ENCODE assay signal across 16 mouse cellular contexts in genomic region chr7:141078876-141079275, GRCm38 (mm10). TPM values are rescaled to one million over a fixed set of nuclear protein-coding genes. Genes with fewer than 3 reads are reported as not detected.
A peak's percentile ranks its signal among the peaks of the same experiment; 100 is the strongest.
DNase-seq lines count a peak whose midpoint lies in the region; ATAC-seq and TF ChIP-seq lines count a peak whose summit lies in the region.
"Had no signal": no experiment of that assay in that cellular context is flagged by ENCODE, and none has a peak within 500 bp of the region (broad histone marks: within the 10 kb centered on the region; RNA-seq: fewer than 3 reads in every experiment).

No protein-coding gene starts in this region.

- H3K4me2 ChIP-seq in intestine, embryonic 16.5 days (ENCODE audit: low read depth, low read length) = no peak overlapping the region; the same call in 1 of the 2 replicates
- H3K4me2 ChIP-seq in intestine, postnatal 0 days (replicated peaks; ENCODE audit: low read depth) = no peak overlapping the region
- H3K4me2 ChIP-seq in limb, embryonic 14.5 days (replicated peaks; ENCODE audit: low read depth, low read length, severe bottlenecking) = no peak overlapping the region
- H3K4me2 ChIP-seq: midbrain, embryonic 12.5 days had no signal

- no peak overlapping the region for H3K4me3 ChIP-seq in intestine, embryonic 16.5 days (ENCODE audit: low read length)
- no peak overlapping the region for H3K4me3 ChIP-seq in intestine, postnatal 0 days (ENCODE audit: low read depth, low read length)
- no peak overlapping the region for H3K4me3 ChIP-seq in limb, embryonic 14.5 days (replicated peaks; ENCODE audit: low read length)
- H3K4me3 ChIP-seq: midbrain, embryonic 12.5 days had no signal

- peaks cover 4% of the 10 kb centered on the region; the same call in 1 of the 2 replicates for H3K4me1 ChIP-seq in intestine, embryonic 16.5 days (ENCODE audit: control insufficient read depth, insufficient read depth, low read length)
- H3K4me1 ChIP-seq in intestine, postnatal 0 days (replicated peaks; ENCODE audit: control insufficient read depth, insufficient read depth, low read length) = no peaks in the 10 kb centered on the region
- no peaks in the 10 kb centered on the region for H3K4me1 ChIP-seq in limb, embryonic 14.5 days (ENCODE audit: control insufficient read depth, insufficient read depth, low read length)
- H3K4me1 ChIP-seq: midbrain, embryonic 12.5 days had no signal

- no peaks in the 10 kb centered on the region for H3K9me3 ChIP-seq in intestine, embryonic 16.5 days (ENCODE audit: control insufficient read depth, low read length)
- no peaks in the 10 kb centered on the region for H3K9me3 ChIP-seq in intestine, postnatal 0 days (ENCODE audit: control insufficient read depth)
- H3K9me3 ChIP-seq in limb, embryonic 14.5 days (ENCODE audit: control insufficient read depth, low read length) = no peaks in the 10 kb centered on the region
- H3K9me3 ChIP-seq: midbrain, embryonic 12.5 days had no signal

- WGBS in intestine, embryonic 16.5 days = 81% methylated on average over 4 of the region's 4 CpGs
- 71% methylated on average over 4 of the region's 4 CpGs for WGBS in intestine, postnatal 0 days
- WGBS in limb, embryonic 14.5 days = 72% methylated on average over 4 of the region's 4 CpGs

- TF ChIP-seq CTCF in intestine, postnatal 0 days (IDR thresholded peaks at IDR 0.05; ENCODE audit: low read depth) = no peak

- 0 out of 2 replicates have a peak, but pooled peaks have one; percentile 0 for ATAC-seq in intestine, embryonic 16.5 days
- ATAC-seq in intestine, postnatal 0 days = no peak
- ATAC-seq in limb, embryonic 14.5 days (ENCODE audit: low FRiP score, low read depth) = peak; percentile 31; the same call in 1 of the 2 replicates
- ATAC-seq: forebrain, embryonic 16.5 days had no signal

- H3K27me3 ChIP-seq in intestine, embryonic 16.5 days (replicated peaks; ENCODE audit: control insufficient read depth, insufficient read depth, low read length) = no peaks in the 10 kb centered on the region
- H3K27me3 ChIP-seq in intestine, postnatal 0 days (replicated peaks; ENCODE audit: control insufficient read depth, insufficient read depth, low read length) = no peaks in the 10 kb centered on the region
- no peaks in the 10 kb centered on the region for H3K27me3 ChIP-seq in limb, embryonic 14.5 days (ENCODE audit: control insufficient read depth, insufficient read depth, low read length)

- H3K27ac ChIP-seq in intestine, embryonic 16.5 days (ENCODE audit: low read length) = peak overlapping the region; percentile 75; the same call in 1 of the 2 replicates
- H3K27ac ChIP-seq in intestine, postnatal 0 days (ENCODE audit: low read depth, low read length) = no peak overlapping the region
- no peak overlapping the region for H3K27ac ChIP-seq in limb, embryonic 14.5 days (replicated peaks; ENCODE audit: low read depth, low read length)
- H3K27ac ChIP-seq: midbrain, embryonic 12.5 days had no signal

- H3K9ac ChIP-seq in intestine, embryonic 16.5 days (ENCODE audit: low read depth, low read length) = no peak overlapping the region
- no peak overlapping the region for H3K9ac ChIP-seq in intestine, postnatal 0 days (ENCODE audit: low read depth, low read length)
- no peak overlapping the region for H3K9ac ChIP-seq in limb, embryonic 14.5 days (ENCODE audit: low read depth, low read length, severe bottlenecking)
- H3K9ac ChIP-seq: midbrain, embryonic 12.5 days had no signal

- H3K36me3 ChIP-seq in intestine, embryonic 16.5 days (ENCODE audit: control insufficient read depth, insufficient read depth, low read length) = no peaks in the 10 kb centered on the region
- peaks cover 13% of the 10 kb centered on the region; the same call in 1 of the 2 replicates for H3K36me3 ChIP-seq in intestine, postnatal 0 days (ENCODE audit: control insufficient read depth, insufficient read depth)
- H3K36me3 ChIP-seq in limb, embryonic 14.5 days (ENCODE audit: control insufficient read depth, insufficient read depth, low read length) = no peaks in the 10 kb centered on the region
- H3K36me3 ChIP-seq: midbrain, embryonic 12.5 days had no signal

- DNase-seq in urinary bladder, postnatal 36 days (ENCODE audit: low spot score in 2 of 2) = peak; percentile 43 to 52
- no peak for DNase-seq in urinary bladder, adult 2 months (ENCODE audit: low spot score)
- DNase-seq in limb, embryonic 14.5 days (ENCODE audit: low spot score) = no peak
- DNase-seq in testis, postnatal 10 days (ENCODE audit: low spot score) = no peak
- no peak for DNase-seq in frontal cortex, adult 2 months (ENCODE audit: extremely low spot score in 1 of 2, low spot score in 1 of 2)
- DNase-seq in cerebellum, postnatal 4 days (ENCODE audit: low spot score in 2 of 2) = no peak
- DNase-seq: cerebellum, adult 9-10 months; heart, postnatal 4 days; left cerebral cortex, postnatal 4 days; right cerebral cortex, postnatal 14 days; thymus, postnatal 4 days had no signal

- TF ChIP-seq POLR2A in limb, embryonic 14.5 days (IDR thresholded peaks at IDR 0.05; ENCODE audit: borderline replicate concordance, extremely low read depth, insufficient read depth, insufficient read length) = no peak

RNA-seq across cellular contexts. Expression of gene Pkp3, which starts 0.9 kb away (rescaled TPM):
- polyA plus RNA-seq in intestine, embryonic 16.5 days (2015; fragmentation: Nextera tagmentation; extraction: Ambion mirVana) = 31.3 and 32.4 TPM in 2 replicates
- polyA plus RNA-seq in intestine, postnatal 0 days (2015; fragmentation: Nextera tagmentation; extraction: Ambion mirVana) = 35.3 and 38.6 TPM in 2 replicates
- 26.5 and 27.7 TPM in 2 replicates for polyA plus RNA-seq in urinary bladder, adult 2 months (2012; rRNA removed)
- 37.6 and 38.8 TPM in 2 replicates for polyA plus RNA-seq in limb, embryonic 14.5 days (2012; rRNA removed)
- 62.4 and 65.9 TPM in 2 replicates for polyA plus RNA-seq in limb, embryonic 14.5 days (2014; fragmentation: Nextera tagmentation; extraction: Ambion mirVana)
- polyA plus RNA-seq in frontal cortex, adult 2 months (2012; rRNA removed) = 0.11 and 0.22 TPM in 2 replicates
- polyA plus RNA-seq: forebrain, embryonic 16.5 days; neural tube, embryonic 14.5 days had no signal

RNA-seq across cellular contexts. Expression of gene B4galnt4, which starts 18.0 kb away (rescaled TPM):
- 7.2 and 7.3 TPM in 2 replicates for polyA plus RNA-seq in intestine, embryonic 16.5 days (2015; fragmentation: Nextera tagmentation; extraction: Ambion mirVana)
- 1.9 and 2.9 TPM in 2 replicates for polyA plus RNA-seq in intestine, postnatal 0 days (2015; fragmentation: Nextera tagmentation; extraction: Ambion mirVana)
- polyA plus RNA-seq in urinary bladder, adult 2 months (2012; rRNA removed) = 0.45 and 0.55 TPM in 2 replicates
- polyA plus RNA-seq in limb, embryonic 14.5 days (2012; rRNA removed) = 46.5 and 53.7 TPM in 2 replicates
- polyA plus RNA-seq in limb, embryonic 14.5 days (2014; fragmentation: Nextera tagmentation; extraction: Ambion mirVana) = 12.3 and 17.1 TPM in 2 replicates
- 99.1 and 103 TPM in 2 replicates for polyA plus RNA-seq in frontal cortex, adult 2 months (2012; rRNA removed)

RNA-seq across cellular contexts. Expression of gene Sigirr, which starts 21.5 kb away (rescaled TPM):
- polyA plus RNA-seq in intestine, embryonic 16.5 days (2015; fragmentation: Nextera tagmentation; extraction: Ambion mirVana) = 29.4 and 32.8 TPM in 2 replicates
- polyA plus RNA-seq in intestine, postnatal 0 days (2015; fragmentation: Nextera tagmentation; extraction: Ambion mirVana) = 42.1 and 43.2 TPM in 2 replicates
- 13.8 and 15.0 TPM in 2 replicates for polyA plus RNA-seq in urinary bladder, adult 2 months (2012; rRNA removed)
- 2.5 and 3.1 TPM in 2 replicates for polyA plus RNA-seq in limb, embryonic 14.5 days (2012; rRNA removed)
- 2.7 and 4.0 TPM in 2 replicates for polyA plus RNA-seq in limb, embryonic 14.5 days (2014; fragmentation: Nextera tagmentation; extraction: Ambion mirVana)
- polyA plus RNA-seq in frontal cortex, adult 2 months (2012; rRNA removed) = 3.7 and 4.0 TPM in 2 replicates

RNA-seq across cellular contexts. Expression of gene Ano9, which starts 38.7 kb away (rescaled TPM):
- 43.6 and 50.1 TPM in 2 replicates for polyA plus RNA-seq in intestine, embryonic 16.5 days (2015; fragmentation: Nextera tagmentation; extraction: Ambion mirVana)
- polyA plus RNA-seq in intestine, postnatal 0 days (2015; fragmentation: Nextera tagmentation; extraction: Ambion mirVana) = 46.8 and 50.1 TPM in 2 replicates
- polyA plus RNA-seq in urinary bladder, adult 2 months (2012; rRNA removed) = 7.5 and 13.7 TPM in 2 replicates
- 6.3 and 8.0 TPM in 2 replicates for polyA plus RNA-seq in limb, embryonic 14.5 days (2012; rRNA removed)
- 3.6 and 4.3 TPM in 2 replicates for polyA plus RNA-seq in limb, embryonic 14.5 days (2014; fragmentation: Nextera tagmentation; extraction: Ambion mirVana)
- polyA plus RNA-seq in frontal cortex, adult 2 months (2012; rRNA removed) = 0.08 and 0.10 TPM in 2 replicates
- polyA plus RNA-seq: midbrain, embryonic 12.5 days had no signal

RNA-seq across cellular contexts. Expression of gene Ptdss2, which starts 43.3 kb away (rescaled TPM):
- polyA plus RNA-seq in intestine, embryonic 16.5 days (2015; fragmentation: Nextera tagmentation; extraction: Ambion mirVana) = 59.0 and 60.3 TPM in 2 replicates
- 36.6 and 37.7 TPM in 2 replicates for polyA plus RNA-seq in intestine, postnatal 0 days (2015; fragmentation: Nextera tagmentation; extraction: Ambion mirVana)
- polyA plus RNA-seq in urinary bladder, adult 2 months (2012; rRNA removed) = 25.6 and 27.7 TPM in 2 replicates
- 49.2 and 61.0 TPM in 2 replicates for polyA plus RNA-seq in limb, embryonic 14.5 days (2012; rRNA removed)
- 67.8 and 68.6 TPM in 2 replicates for polyA plus RNA-seq in limb, embryonic 14.5 days (2014; fragmentation: Nextera tagmentation; extraction: Ambion mirVana)
- polyA plus RNA-seq in frontal cortex, adult 2 months (2012; rRNA removed) = 52.1 and 62.4 TPM in 2 replicates

Comparison
In these comparisons a context has a peak if more than half of its experiments do, and no peak if none do; other contexts are left out.
1. DNase-seq: peak in urinary bladder, postnatal 36 days (2 of 2); none in urinary bladder, adult 2 months (single experiment), limb, embryonic 14.5 days (single experiment), testis, postnatal 10 days (single experiment), frontal cortex, adult 2 months (0 of 2) and cerebellum, postnatal 4 days (0 of 2).
2. RNA of gene Pkp3, which starts 0.9 kb away (polyA plus RNA-seq): 37.6 to 65.9 TPM in limb, embryonic 14.5 days, 35.3 to 38.6 TPM in intestine, postnatal 0 days, 31.3 to 32.4 TPM in intestine, embryonic 16.5 days and 26.5 to 27.7 TPM in urinary bladder, adult 2 months; 0.11 to 0.22 TPM in frontal cortex, adult 2 months; every median in the first group is over 10 times any median in the second.